Mouse (Mus musculus) heart, postnatal 25 days (tissue): ENCODE data around the gene Snapc3. TPM values are rescaled to one million over a fixed set of nuclear protein-coding genes. Genes with fewer than 3 reads are reported as not detected.
"Not testable (repeated sequence)": the region's sequence is repeated elsewhere in the genome, so short reads cannot be mapped to it uniquely, and the experiment has no call there.

Experiments used
- DNase-seq: peaks from one replicate; pipeline ENCODE4 v3.0.0; 2022; ENCODE audit warnings: low spot score
- intact Hi-C: fragments of 180-260 bp; cut with DNase I; formaldehyde crosslinking; loops from one replicate; pipeline ENCODE4 v1.15.1; 2025
- total RNA-seq, 2 experiments: library from RNA; stranded (reverse); gene quantifications; 2 replicates each; pipeline ENCODE4 v1.2.3; 2021

Gene Snapc3
- total RNA-seq, 2 experiments from 2014 or later = 17.1 to 17.6 TPM

GRCm38 (mm10) chr4:83486117-83486901 is 68.8 kb downstream of the Snapc3 start, which contains the start of gene Psip1:
Gene Psip1 (minus strand): TSS chr4:83486459.
- intact Hi-C loops = loop anchor here (2.0 kb wide), 1 partner anchor 68 kb away; no protein-coding TSS in a partner anchor
- peak; percentile 57 for DNase-seq

GRCm38 (mm10) chr4:83489121-83489520 is 71.6 kb downstream of the Snapc3 start:
- intact Hi-C loops = loop anchor here (2.0 kb wide), 1 partner anchor 36 kb away; the partner anchor contains the start of gene Ccdc171
- DNase-seq = no peak

GRCm38 (mm10) chr4:83493112-83493511 is 75.6 kb downstream of the Snapc3 start:
- intact Hi-C loops = no loop called here
- DNase-seq = no peak

- DNase-seq, intact Hi-C loops: not testable (repeated sequence)
These were observed 79.5 kb downstream of the Snapc3 start for GRCm38 (mm10) chr4:83497013-83497412.

- DNase-seq = no peak
- intact Hi-C loops = no loop called here
These were observed 82.9 kb downstream of the Snapc3 start for GRCm38 (mm10) chr4:83500154-83501036.

- intact Hi-C loops = no loop called here
These were observed 83.5 kb downstream of the Snapc3 start for GRCm38 (mm10) chr4:83501037-83501430.

GRCm38 (mm10) chr4:83509600-83509999 is 92.1 kb downstream of the Snapc3 start:
- DNase-seq = no peak
- intact Hi-C loops = no loop called here

More at GRCm38 (mm10) chr4:83501037-83501430, 83.5 kb downstream of the Snapc3 start:
- no peak for DNase-seq

- no peak for DNase-seq
- intact Hi-C loops = no loop called here
These were observed 93.6 kb downstream of the Snapc3 start for GRCm38 (mm10) chr4:83511083-83511482.

- DNase-seq = no peak
- intact Hi-C loops = no loop called here
These were observed 94.7 kb downstream of the Snapc3 start for GRCm38 (mm10) chr4:83512217-83512616.

- no peak for DNase-seq
- intact Hi-C loops = no loop called here
These were observed 95.1 kb downstream of the Snapc3 start for GRCm38 (mm10) chr4:83512644-83513043.

GRCm38 (mm10) chr4:83514183-83514582 is 96.7 kb downstream of the Snapc3 start:
- intact Hi-C loops = no loop called here
- DNase-seq = no peak

- intact Hi-C loops = no loop called here
- DNase-seq = no peak
These were observed 97.6 kb downstream of the Snapc3 start for GRCm38 (mm10) chr4:83514976-83515669.

GRCm38 (mm10) chr4:83516144-83516543 is 98.6 kb downstream of the Snapc3 start:
- intact Hi-C loops, DNase-seq: not testable (repeated sequence)

Other genes with a start within 250 kb of the Snapc3 start
- 10 to 100 TPM; 14.1 to 15.9 TPM for gene Ttc39b, start 93.5 kb upstream of the Snapc3 start, total RNA-seq
- gene Psip1, start 68.7 kb downstream of the Snapc3 start, total RNA-seq = 10 to 100 TPM; 15.9 to 19.5 TPM
- 1 to 10 TPM in 1 of 2 experiments, under 1 TPM in 1; 0.78 to 1.0 TPM for gene Ccdc171, start 107.8 kb downstream of the Snapc3 start, total RNA-seq